Mouse (Mus musculus): ENCODE measurements around the gene Pfkfb4.

Pfkfb4 gene

GRCm38 (mm10) chr9:109038086-109038895 lies 46.7 kb downstream of the Pfkfb4 start, which contains the start of gene Shisa5:
Gene Shisa5, plus strand, starts transcription at chr9:109038565.
- DNase-seq, result peak; percentile 57

GRCm38 (mm10) chr9:109038901-109039364 lies 47.4 kb downstream of the Pfkfb4 start:
- DNase-seq, result peak; percentile 67

GRCm38 (mm10) chr9:109039681-109040080 lies 48.1 kb downstream of the Pfkfb4 start:
- peak; percentile 12 for DNase-seq

- DNase-seq, result peak; percentile 35
Measured at GRCm38 (mm10) chr9:109040216-109040615, 48.6 kb downstream of the Pfkfb4 start.

DNA sequence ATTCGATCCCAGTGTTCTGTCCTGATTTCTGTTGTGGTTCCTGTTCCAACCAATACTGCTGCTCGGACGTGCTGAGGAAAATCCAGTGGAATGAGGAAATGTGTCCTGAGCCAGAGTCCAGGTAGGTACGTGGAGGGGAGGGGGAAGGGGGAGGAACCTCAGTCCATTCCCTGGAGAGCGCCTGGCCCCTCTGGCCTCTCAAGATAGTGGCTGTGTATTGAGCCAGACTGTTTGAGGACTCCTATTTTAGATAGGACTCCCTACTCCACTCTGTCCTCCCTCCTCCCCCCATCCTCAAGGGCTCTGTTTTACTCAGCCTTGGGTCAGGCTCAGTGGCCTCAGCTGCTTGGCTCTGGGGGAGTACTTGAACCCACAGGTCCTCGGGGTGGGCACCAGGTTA lies 49.3 kb downstream of the Pfkfb4 start:
- DNase-seq, result peak; percentile 27

DNA sequence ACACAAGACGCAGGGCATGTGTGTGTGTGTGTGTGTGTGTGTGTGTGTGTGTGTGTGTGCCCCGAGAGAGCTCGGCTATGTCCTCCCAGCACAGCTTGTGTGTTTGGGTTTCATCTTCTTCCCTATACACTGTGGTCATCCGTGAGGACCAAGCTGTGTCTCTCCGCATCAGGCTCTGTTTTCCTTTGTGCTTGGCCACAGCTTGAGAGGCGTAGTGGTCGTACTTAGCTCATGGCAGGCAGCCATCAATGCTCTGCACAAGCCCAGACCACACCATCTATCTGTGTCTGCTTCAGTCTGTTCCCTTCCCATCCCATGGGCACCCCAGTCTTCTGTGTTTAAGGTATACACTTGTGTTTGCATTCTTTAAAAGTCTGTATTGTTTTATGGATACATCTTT lies 49.8 kb downstream of the Pfkfb4 start:
- no peak for DNase-seq

GRCm38 (mm10) chr9:109046306-109046705 lies 54.7 kb downstream of the Pfkfb4 start:
- peak; percentile 65 for DNase-seq

DNA sequence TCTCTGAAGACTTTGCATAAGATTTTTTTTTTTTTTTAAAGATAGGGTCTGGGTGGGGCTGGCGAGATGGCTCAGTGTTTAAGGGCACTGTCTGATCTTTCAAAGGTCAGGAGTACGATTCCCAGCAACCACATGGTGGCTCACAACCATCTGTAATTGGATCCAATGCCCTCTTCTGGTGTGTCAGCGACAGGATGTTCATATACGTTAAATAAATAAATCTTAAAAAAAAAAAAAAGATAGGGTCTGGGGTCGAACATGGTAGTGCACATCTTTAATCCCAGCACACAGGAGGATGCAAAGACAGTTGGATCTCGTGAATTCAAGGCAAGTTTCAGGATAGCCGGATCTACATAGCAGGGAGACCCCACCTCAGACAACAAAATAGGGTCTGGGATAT lies 57.7 kb downstream of the Pfkfb4 start:
- no peak for DNase-seq

GRCm38 (mm10) chr9:109049996-109050673 lies 58.6 kb downstream of the Pfkfb4 start:
- no peak for DNase-seq

DNA sequence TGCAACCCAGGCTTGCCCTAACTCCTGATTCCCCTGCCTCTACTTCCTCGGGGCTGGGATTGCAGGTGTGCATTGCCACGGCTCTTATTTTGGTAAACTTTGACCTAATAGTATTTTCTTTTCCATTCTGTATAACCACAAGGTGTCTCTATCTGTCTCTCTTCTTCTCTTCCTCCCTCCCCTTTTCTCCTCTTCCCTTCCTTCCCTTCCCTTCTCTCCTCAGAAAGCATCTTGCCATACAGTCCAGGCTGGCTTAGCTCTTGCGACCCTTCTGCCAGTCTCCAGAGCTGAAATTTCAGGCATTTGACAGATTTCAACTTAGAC lies 59.1 kb downstream of the Pfkfb4 start:
- DNase-seq, result no peak

GRCm38 (mm10) chr9:109051011-109051501 lies 59.5 kb downstream of the Pfkfb4 start:
- no peak for DNase-seq

GRCm38 (mm10) chr9:109051651-109052489 lies 60.3 kb downstream of the Pfkfb4 start:
- DNase-seq, result no peak

- DNase-seq, result no peak
Measured at GRCm38 (mm10) chr9:109052490-109053260, 61.1 kb downstream of the Pfkfb4 start.

- no peak for DNase-seq
Measured at GRCm38 (mm10) chr9:109053366-109053765, 61.8 kb downstream of the Pfkfb4 start.

DNA sequence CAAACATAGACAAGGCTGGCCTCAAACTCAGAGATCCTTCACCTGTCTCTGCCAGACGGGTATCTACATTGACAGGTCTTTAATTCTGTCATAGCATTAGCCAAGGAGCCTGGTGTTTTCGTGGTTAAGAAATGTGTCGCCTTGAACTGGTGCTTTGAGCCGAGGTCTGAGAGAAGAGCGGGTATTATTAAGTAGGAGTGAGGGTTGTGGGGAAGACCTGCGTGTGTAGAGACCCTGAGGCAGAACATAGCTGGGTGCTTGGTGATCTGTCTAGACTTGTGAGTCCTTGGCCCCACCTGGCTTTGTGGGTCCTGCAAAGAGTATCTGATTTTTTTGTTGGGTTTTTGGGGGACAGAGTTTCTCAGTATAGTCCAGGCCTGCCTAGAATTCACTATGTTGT lies 62.3 kb downstream of the Pfkfb4 start:
- DNase-seq, result no peak

GRCm38 (mm10) chr9:109054712-109055111 lies 63.1 kb downstream of the Pfkfb4 start:
- peak; percentile 78 for DNase-seq

- peak; percentile 54 for DNase-seq
Measured at GRCm38 (mm10) chr9:109055271-109056030, 63.9 kb downstream of the Pfkfb4 start.

DNA sequence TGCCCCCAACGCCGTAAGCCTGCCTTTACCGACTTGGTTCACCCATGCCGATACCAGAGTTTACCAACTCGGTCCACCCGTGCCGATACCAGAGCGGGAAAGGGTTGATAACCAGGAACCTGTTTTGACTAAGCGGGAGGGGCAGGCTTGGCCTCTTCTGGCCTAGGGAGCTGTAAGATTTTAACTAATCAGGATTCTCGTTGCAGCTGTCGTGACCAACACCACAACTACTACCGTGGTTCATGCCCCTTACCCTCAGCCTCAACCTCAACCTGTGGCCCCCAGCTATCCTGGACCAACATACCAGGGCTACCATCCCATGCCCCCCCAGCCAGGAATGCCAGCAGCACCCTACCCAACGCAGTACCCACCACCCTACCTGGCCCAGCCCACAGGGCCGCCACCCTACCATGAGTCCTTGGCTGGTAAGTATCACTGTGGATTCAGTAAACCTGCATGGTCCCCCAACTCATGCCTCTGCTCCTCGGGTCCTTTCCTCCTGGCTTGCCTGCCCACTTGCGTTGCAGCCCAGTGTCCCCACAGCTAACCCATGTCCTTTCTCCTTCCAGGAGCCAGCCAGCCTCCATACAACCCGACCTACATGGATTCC lies 64.6 kb downstream of the Pfkfb4 start:
- no peak for DNase-seq

DNA sequence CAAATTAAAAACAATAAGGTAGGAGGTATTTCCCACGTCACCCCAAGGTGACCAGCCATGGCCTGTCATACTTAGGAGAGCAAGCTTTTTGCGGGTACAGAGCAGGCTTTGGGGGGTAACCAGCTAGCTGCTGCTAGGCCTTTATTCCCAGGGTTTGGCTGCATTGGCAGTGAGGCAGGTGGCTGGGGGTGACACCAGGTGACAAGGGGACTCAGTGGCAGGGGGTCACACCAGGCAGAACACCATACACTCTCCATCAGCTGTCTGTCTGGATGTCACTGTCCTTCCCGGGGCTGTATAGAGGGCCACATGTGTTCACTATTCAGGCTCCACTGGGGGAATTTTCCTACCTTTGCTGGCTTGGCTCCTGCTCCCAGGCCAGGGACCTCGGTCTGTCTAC lies 65.3 kb downstream of the Pfkfb4 start:
- no peak for DNase-seq

- no peak for DNase-seq
Measured at GRCm38 (mm10) chr9:109057543-109057942, 66.0 kb downstream of the Pfkfb4 start.

Data from cerebellum, adult 9-10 months (tissue).